Mouse (Mus musculus) spleen, embryonic (tissue): ENCODE measurements around the gene 4930518I15Rik.
"Not testable (repeated sequence)": the region's sequence is repeated elsewhere in the genome, so short reads cannot be mapped to it uniquely, and the experiment has no call there.

Experiments
- CTCF ChIA-PET: fragments of 350-600 bp; sonication (Branson Sonifier 250); formaldehyde crosslinking; loops from one replicate; lab custom pipeline; 2022; lab: Charles Lee

The 4930518I15Rik gene

DNA sequence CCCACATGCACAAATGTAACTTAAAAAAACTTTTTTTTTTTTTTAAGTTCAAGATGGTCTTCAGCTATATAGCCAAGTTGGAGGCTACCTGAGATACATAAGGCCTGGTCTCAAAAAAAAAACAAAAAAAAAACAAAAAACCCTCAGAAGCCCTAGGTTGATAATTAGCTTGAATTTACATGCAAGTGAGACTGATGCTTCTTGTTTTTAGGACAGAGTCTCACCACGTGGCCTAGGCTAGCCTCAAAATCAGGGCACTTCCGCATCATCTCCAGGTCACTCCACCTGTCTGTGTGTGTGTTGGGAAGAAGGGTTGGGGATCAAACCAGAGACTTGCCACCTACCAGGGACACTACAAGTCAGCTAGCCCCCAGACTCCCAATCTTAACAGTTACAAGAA lies at the start of gene 4930518I15Rik:
4930518I15Rik (minus strand) TSS at position 112 of the 400 bp plus-strand sequence.
- CTCF ChIA-PET = interaction anchor here (0.6 to 1.0 kb wide), 3 partner anchors 16 to 69 kb away, joined by 3 to 4 read pairs (median 3); no protein-coding TSS in a partner anchor

GRCm38 (mm10) chr2:156905931-156906330 lies 48.2 kb upstream of the 4930518I15Rik start:
- CTCF ChIA-PET = not testable (repeated sequence)

- CTCF ChIA-PET = no interaction called here
Observed at GRCm38 (mm10) chr2:156904976-156905717, 47.4 kb upstream of the 4930518I15Rik start.

- CTCF ChIA-PET = no interaction called here
Observed at GRCm38 (mm10) chr2:156903367-156903766, 45.6 kb upstream of the 4930518I15Rik start.

GRCm38 (mm10) chr2:156902411-156902810 lies 44.7 kb upstream of the 4930518I15Rik start:
- CTCF ChIA-PET = not testable (repeated sequence)

- CTCF ChIA-PET = no interaction called here
Observed at GRCm38 (mm10) chr2:156901883-156902282, 44.1 kb upstream of the 4930518I15Rik start.

- CTCF ChIA-PET = interaction anchor here (0.6 kb wide), 1 partner anchor 183 kb away, joined by 3 read pairs; no protein-coding TSS in a partner anchor
Observed at GRCm38 (mm10) chr2:156901344-156901743, 43.6 kb upstream of the 4930518I15Rik start.

GRCm38 (mm10) chr2:156899184-156899583 lies 41.4 kb upstream of the 4930518I15Rik start:
- CTCF ChIA-PET = no interaction called here

- CTCF ChIA-PET = no interaction called here
Observed at GRCm38 (mm10) chr2:156898374-156898773, 40.6 kb upstream of the 4930518I15Rik start.

DNA sequence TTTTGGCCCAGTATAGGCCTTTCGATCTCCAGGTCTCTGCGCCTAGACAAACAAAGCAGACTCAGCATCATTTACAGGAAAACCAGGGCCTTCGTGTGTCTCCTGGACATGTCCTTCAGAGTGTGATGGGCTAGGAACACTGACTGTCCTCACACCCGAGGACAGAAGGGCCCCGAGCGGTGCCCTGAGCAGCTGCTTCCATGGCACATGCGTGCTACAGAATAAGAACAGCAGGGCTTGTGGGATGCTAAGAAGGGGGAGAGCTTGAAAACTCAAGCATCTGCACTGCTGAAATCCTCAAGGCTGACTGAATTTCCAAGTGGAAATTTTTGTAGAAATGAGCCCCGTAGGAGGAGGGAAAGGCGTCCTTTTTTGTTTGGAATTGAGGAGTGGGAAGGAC lies 39.3 kb upstream of the 4930518I15Rik start:
- CTCF ChIA-PET = interaction anchor here (0.6 kb wide), 1 partner anchor 970 kb away, joined by 3 read pairs; no protein-coding TSS in a partner anchor

DNA sequence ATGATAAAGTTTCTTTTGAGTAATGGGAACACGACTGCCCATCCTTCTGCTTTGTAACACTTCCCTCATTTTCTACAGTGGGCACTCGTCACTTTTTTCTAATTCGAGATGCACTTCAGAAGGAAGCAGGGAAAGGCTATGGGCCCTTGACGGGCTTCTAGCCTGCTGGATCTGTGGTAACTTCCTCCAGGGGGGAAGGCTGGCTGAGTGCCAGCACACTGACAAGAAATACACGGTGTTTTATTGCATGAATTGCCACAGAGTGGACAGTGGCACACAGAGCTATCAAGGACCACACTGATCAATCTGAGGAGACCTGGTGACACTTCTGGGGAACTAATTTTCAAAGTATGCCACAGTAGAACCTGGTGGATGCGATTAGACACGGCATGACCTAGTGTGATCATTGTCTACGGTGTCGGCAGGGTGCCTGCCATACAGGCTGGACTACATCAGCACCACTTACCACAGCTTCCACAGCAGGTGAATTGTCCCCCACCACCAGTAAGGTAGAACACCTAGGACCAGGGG lies 38.7 kb upstream of the 4930518I15Rik start:
- CTCF ChIA-PET = no interaction called here

- CTCF ChIA-PET = interaction anchor here (0.6 to 0.7 kb wide), 5 partner anchors 32 to 1969 kb away, joined by 3 to 11 read pairs (median 3); no protein-coding TSS in a partner anchor
Observed at GRCm38 (mm10) chr2:156894496-156895265, 36.9 kb upstream of the 4930518I15Rik start.

- CTCF ChIA-PET = no interaction called here
Observed at GRCm38 (mm10) chr2:156892821-156893220, 35.1 kb upstream of the 4930518I15Rik start.

DNA sequence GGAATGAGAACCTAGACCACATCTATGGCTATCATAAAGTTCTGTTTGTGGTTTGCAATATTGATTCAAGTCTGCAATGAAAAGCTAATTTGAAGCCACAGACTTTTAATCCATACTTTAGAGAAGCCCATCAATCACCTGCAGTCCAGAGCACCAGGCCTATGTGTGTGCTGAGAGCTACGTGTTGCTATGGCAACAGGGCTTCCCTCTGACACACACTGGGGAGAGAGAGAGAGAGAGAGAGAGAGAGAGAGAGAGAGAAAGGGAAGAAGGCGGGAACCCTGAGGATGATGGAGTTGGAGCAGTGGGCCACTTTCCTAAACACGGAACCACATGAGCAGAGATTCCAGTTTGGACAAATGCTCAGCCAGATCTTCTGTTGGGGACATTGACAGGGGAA lies 34.5 kb upstream of the 4930518I15Rik start:
- CTCF ChIA-PET = no interaction called here

DNA sequence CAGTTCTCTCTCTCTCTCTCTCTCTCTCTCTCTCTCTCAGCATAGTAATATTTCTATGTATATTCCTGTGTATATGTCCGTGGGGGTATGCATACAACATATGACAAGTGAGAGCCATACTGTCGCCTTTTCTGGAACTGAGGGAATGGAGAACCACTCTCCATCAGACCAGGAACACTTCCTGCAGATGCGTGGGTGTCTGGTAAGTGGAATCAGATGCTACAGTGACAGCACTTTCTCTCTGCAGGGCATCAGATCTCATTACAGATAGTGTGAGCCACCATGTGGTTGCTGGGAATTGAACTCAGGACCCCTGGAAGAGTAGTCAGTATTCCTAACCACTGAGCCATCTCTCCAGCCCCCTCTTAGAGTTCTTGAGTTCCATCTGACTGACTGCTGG lies 30.7 kb upstream of the 4930518I15Rik start:
- CTCF ChIA-PET = no interaction called here

GRCm38 (mm10) chr2:156887017-156887416 lies 29.3 kb upstream of the 4930518I15Rik start, which contains the start of gene Sla2:
Gene Sla2 (minus strand): TSS chr2:156887192.
- CTCF ChIA-PET = interaction anchor here (0.6 kb wide), 1 partner anchor 47 kb away, joined by 4 read pairs; no protein-coding TSS in a partner anchor

DNA sequence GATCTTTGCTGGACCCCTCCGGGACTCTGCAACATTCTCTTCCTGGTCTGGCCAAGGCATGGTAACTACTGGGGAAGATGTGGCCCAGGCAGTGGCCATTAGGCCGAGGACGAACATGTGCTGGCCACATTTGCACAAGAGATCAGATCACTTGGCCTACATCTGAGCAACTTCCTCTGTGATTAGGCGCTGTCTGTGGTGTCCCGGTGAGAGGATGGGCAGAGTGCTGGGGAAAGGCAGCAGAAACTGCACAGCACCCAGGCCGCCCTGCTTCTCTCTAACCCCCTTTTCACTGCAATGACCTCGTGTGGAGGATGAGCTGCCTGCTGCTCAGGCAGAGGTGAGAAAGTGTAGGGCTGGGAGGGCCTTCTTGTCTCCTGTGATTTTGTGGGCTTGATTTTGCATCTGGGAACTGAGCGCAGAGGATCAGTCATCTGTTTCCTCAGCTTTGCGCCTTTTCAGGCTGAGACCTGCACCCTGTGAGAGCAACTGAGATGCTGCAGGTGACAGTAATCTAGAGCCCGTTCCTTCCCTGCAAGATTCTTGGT lies 28.4 kb upstream of the 4930518I15Rik start:
- CTCF ChIA-PET = no interaction called here

DNA sequence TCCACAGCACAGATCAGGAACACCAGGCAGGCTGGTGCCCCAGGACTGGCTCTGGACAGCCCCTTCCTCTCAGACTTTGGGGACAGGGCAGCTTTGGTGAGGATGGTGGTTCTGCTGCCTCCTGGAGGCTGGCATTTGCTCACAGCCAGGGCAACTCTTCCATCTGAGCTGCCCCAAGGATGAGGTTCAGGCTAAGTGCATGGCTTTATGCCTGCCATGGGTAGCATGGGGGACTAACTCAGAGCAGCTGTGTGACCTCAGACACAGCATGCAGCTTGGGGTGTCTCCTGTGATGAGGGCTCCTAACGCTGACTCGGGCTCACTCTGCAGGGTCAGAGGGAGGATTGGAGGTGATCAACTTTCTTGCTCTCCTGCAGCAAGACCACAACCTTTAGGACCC lies 27.9 kb upstream of the 4930518I15Rik start:
- CTCF ChIA-PET = not testable (repeated sequence)

DNA sequence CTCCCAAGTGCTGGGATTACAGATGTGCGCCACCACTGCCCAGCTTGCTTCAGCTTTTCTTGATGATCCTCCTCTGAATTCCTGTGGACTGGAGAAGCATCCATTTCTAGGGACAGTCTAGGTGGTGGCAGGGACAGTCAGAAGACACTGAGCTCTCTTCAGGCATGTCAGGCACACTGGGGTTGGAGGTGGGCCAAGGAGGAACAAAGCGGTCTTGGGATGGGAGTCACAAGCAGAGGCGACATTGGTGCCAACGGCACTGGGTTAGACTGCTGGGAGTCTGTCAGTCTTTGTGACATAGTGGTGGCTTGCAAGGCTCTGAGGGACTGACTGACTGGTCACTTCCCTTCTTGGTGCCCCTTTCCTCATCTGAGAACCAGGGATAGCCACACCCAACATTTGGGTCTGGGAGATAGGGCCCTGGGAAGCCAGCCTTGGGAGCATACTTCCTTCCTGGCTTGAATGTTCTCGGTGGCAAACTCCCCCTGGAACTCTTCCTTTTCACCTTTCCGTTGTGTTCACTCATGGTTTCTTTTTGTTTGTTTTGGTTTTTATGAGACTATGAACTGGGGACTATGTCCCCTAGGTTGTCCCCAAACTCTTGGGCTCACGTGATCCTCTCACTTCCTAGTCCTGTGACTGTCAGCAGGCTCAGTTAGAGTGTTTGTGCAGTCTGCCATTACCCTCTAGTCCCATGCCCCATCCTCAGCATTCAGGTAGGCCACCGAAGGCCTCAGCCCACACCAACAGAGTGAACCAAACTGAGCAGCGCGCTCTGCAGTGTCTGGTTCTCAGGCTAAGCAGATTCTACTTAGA lies 26.9 kb upstream of the 4930518I15Rik start:
- CTCF ChIA-PET = no interaction called here

- CTCF ChIA-PET = no interaction called here
Observed at GRCm38 (mm10) chr2:156882431-156883001, 24.8 kb upstream of the 4930518I15Rik start.
